ENCODE assay signal across 15 mouse cellular contexts in the genomic region with DNA sequence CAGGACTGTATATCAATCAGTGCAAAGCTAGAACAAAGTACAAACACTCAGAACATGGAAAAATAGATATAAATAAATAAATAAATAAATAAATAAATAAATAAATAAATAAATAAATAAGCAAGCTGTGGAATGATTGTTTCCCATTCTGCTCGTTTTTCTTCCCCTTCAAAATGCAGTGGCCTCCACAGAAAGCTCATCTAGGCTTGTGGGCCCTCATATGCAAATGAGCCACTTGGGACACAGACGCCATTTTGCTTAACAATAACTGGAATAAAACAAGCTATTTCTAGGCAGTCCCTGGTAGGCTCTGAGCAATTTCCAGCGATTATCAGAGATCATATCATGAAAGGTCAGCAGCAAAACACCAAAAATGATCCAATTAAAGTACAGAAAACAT.
"Had no signal": no experiment of that assay in that cellular context is flagged by ENCODE, and none has a peak within 500 bp of the region (broad histone marks: within the 10 kb centered on the region; RNA-seq: fewer than 3 reads in every experiment).

No protein-coding gene starts in this region.

- H3K4me3 ChIP-seq: neural tube, embryonic 13.5 days; neural tube, embryonic 15.5 days; stomach, embryonic 15.5 days had no signal

- H3K4me1 ChIP-seq: neural tube, embryonic 15.5 days; stomach, embryonic 15.5 days had no signal

- H3K27me3 ChIP-seq: neural tube, embryonic 13.5 days; neural tube, embryonic 15.5 days; stomach, embryonic 15.5 days had no signal

- H3K4me2 ChIP-seq: neural tube, embryonic 13.5 days; neural tube, embryonic 15.5 days; stomach, embryonic 15.5 days had no signal

- DNase-seq: retina, postnatal 1 day; right cerebral cortex, postnatal 14 days; right cerebral cortex, postnatal 25 days; right cerebral cortex, postnatal 4 days; spleen, adult 18-20 months; thymus, adult 18-20 months; thymus, adult 2 months; thymus, postnatal 14 days; thymus, postnatal 25 days; thymus, postnatal 36 days; thymus, postnatal 4 days had no signal

- H3K9me3 ChIP-seq: neural tube, embryonic 13.5 days; neural tube, embryonic 15.5 days; stomach, embryonic 15.5 days had no signal

- H3K36me3 ChIP-seq: neural tube, embryonic 13.5 days; neural tube, embryonic 15.5 days; stomach, embryonic 15.5 days had no signal

- H3K9ac ChIP-seq: neural tube, embryonic 13.5 days; neural tube, embryonic 15.5 days; stomach, embryonic 15.5 days had no signal

- H3K27ac ChIP-seq: neural tube, embryonic 13.5 days; neural tube, embryonic 15.5 days; stomach, embryonic 15.5 days; stomach, postnatal 0 days had no signal
